Mouse (Mus musculus): ENCODE results near the gene Vcam1. TPM values are rescaled to one million over a fixed set of nuclear protein-coding genes. Genes with fewer than 3 reads are reported as not detected.

Gene Vcam1
- polyA plus RNA-seq, 1 experiment from 2014 or later = 93.4 TPM

GRCm38 (mm10) chr3:116060320-116060719 lies 69.2 kb downstream of the Vcam1 start:
- 80% methylated on average over 5 of the region's 5 CpGs for WGBS (ENCODE audit: insufficient replicate concordance)
- Histone ChIP-seq H3K4me2 (ENCODE audit: low read depth, low read length) (no peak overlapping the region), H3K9me3 (ENCODE audit: low read length) (no peaks in the 10 kb centered on the region), H3K36me3 (replicated peaks; ENCODE audit: insufficient read depth, low read length) (no peaks in the 10 kb centered on the region), H3K9ac (replicated peaks) (no peak overlapping the region), H3K4me3 (ENCODE audit: low read depth, low read length) (no peak overlapping the region), H3K27ac (ENCODE audit: low read depth) (no peak overlapping the region), H3K4me1 (ENCODE audit: insufficient read depth) (no peaks in the 10 kb centered on the region), H3K27me3 (ENCODE audit: insufficient read depth, low read length) (no peaks in the 10 kb centered on the region)
- DNase-seq (no peak), ATAC-seq (no peak)
- TF ChIP-seq CTCF (IDR thresholded peaks at IDR 0.05; ENCODE audit: low read depth) (no peak), EP300 (IDR thresholded peaks at IDR 0.05; ENCODE audit: low read depth) (no peak)

Other genes with a start within 250 kb of the Vcam1 start
- 15.3 and 16.2 TPM in 2 replicates for gene Dph5, start 241.9 kb downstream of the Vcam1 start, polyA plus RNA-seq (2015; fragmentation: Nextera tagmentation; extraction: Ambion mirVana)
- 11.0 and 14.2 TPM in 2 replicates for gene Slc30a7, start 122.3 kb downstream of the Vcam1 start, polyA plus RNA-seq (2015; fragmentation: Nextera tagmentation; extraction: Ambion mirVana)
- gene Extl2, start 122.2 kb downstream of the Vcam1 start, polyA plus RNA-seq (2015; fragmentation: Nextera tagmentation; extraction: Ambion mirVana) = 4.6 and 5.8 TPM in 2 replicates
- gene Gpr88, start 123.8 kb upstream of the Vcam1 start, polyA plus RNA-seq (2015; fragmentation: Nextera tagmentation; extraction: Ambion mirVana) = 0.18 and 0.30 TPM in 2 replicates